Mouse (Mus musculus) ES-Bruce4 (cell line): ENCODE measurements around the gene Sept9. TPM values are rescaled to one million over a fixed set of nuclear protein-coding genes. Genes with fewer than 3 reads are reported as not detected.

Experiments
- H3K27ac ChIP-seq: 2 replicates; pipeline ENCODE4 v1.5.1; 2012; ENCODE audit warnings: low read length, inconsistent platforms; ENCODE audit not compliant: insufficient read depth
- H3K27me3 ChIP-seq: 2 replicates; pipeline ENCODE4 v1.6.1; 2012; ENCODE audit warnings: mild to moderate bottlenecking, low read length, inconsistent platforms; ENCODE audit not compliant: control insufficient read depth, poor library complexity, insufficient read depth, severe bottlenecking
- H3K36me3 ChIP-seq: 2 replicates; pipeline ENCODE4 v1.6.1; 2012; ENCODE audit warnings: inconsistent platforms, mild to moderate bottlenecking, low read length, moderate library complexity; ENCODE audit not compliant: control insufficient read depth, poor library complexity, insufficient read depth, severe bottlenecking
- H3K4me1 ChIP-seq: one replicate; pipeline ENCODE4 v1.8.1; 2011; ENCODE audit warnings: low read length; ENCODE audit not compliant: control insufficient read depth, insufficient read depth
- H3K4me3 ChIP-seq: 2 replicates; pipeline ENCODE4 v1.5.1; 2011; ENCODE audit warnings: low read depth, mild to moderate bottlenecking, low read length
- H3K9ac ChIP-seq: 2 replicates; pipeline ENCODE4 v1.6.1; 2012; ENCODE audit warnings: low read depth, mild to moderate bottlenecking, inconsistent platforms; ENCODE audit not compliant: poor library complexity, severe bottlenecking
- H3K9me3 ChIP-seq: replicated peaks from 2 replicates; pipeline ENCODE4 v1.6.1; 2012; ENCODE audit warnings: mild to moderate bottlenecking, low read length, inconsistent platforms; ENCODE audit not compliant: control insufficient read depth, poor library complexity, insufficient read depth, severe bottlenecking
- CTCF ChIP-seq: IDR thresholded peaks from one replicate; pipeline ENCODE4 v1.8.1; 2011; ENCODE audit warnings: low read depth, low read length
- EP300 ChIP-seq: IDR thresholded peaks from 2 replicates; pipeline ENCODE4 v1.6.1; 2011; ENCODE audit warnings: low read depth, low read length; ENCODE audit not compliant: insufficient read depth
- POLR2A ChIP-seq: IDR thresholded peaks from one replicate; pipeline ENCODE4 v1.8.1; 2011; ENCODE audit warnings: low read length; ENCODE audit not compliant: insufficient read depth
- polyA plus RNA-seq: library from polyadenylated mRNA; stranded (reverse); fragments of >200 nt; gene quantifications from 2 replicates; pipeline ENCODE4 v1.2.4, GENCODE M21; 2011; ENCODE audit warnings: low read depth; ENCODE audit not compliant: missing spikeins, insufficient read depth, insufficient read length

Sept9 gene
- polyA plus RNA-seq, 1 experiment: 123 TPM

DNA sequence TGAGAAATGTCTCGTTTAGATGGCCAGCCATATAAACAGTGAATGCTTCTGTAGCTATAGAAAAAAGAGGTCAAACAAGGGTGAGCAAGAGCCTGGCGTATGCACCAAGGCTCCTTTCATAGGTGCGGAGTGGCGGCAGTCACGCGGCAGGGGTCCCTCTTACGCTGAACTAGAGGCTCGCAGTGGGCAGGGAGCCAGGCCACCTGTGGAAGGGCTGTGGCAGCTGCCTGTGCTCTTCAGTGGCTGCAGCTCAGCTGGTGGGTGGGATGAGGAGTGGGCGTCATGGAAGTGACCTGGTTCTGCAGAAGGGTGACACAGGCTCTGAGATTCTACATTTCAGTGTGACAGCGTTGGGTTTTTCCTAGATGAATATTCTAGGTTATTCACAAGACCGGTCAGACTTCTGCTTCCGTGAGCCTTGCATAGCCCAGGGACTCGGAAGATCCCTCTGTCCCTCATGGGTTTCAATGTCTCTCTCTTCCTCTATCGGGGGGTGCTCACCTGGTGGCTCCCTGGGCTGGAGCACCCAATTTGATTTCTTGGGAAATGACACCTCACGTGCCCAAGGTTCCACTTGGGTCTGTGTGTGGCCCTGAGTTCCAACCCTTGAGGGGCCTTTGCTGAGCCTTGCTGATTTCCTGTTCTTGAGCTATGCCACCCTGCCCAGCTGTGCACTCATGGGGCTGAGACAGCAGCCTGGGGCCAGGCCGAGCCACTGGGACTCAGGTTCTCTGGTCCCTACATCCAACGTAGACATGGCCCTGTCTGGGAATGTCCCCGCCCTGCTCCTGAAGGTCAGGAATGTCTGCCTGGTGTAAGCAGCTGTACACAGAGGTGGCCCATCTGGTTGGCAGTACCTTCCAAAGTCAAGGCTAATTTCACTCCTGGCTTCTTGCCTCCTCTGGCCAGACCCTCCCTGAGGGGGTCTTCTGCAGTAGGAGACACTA, 55.0 kb downstream of the Sept9 start:
- Histone ChIP-seq H3K4me1 (no peaks in the 10 kb centered on the region), H3K36me3 (no peaks in the 10 kb centered on the region), H3K27ac (no peak overlapping the region)

DNA sequence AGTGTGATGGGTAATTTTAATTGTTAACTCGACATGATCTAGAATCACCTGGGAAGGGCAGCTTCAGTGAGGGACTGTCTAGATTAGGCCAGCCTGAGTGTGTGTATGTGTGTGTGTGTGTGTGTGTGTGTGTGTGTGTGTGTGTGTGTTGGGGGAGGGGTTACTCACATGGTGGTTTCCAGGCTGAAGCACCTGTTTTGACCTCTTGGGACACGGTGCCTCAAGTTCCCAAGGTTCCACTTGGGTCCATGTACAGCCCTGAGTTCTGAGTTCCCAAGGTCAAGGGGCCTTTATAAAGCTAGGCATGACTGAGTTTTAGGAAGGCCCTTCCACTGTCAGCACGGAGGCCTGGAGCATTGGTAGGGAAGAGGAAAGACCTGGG, 55.6 kb downstream of the Sept9 start:
- TF ChIP-seq EP300 (no peak), CTCF (no peak), POLR2A (no peak)
- no peak overlapping the region for H3K4me3 ChIP-seq
- no peaks in the 10 kb centered on the region for H3K4me1 ChIP-seq
- no peaks in the 10 kb centered on the region for H3K36me3 ChIP-seq
- no peaks in the 10 kb centered on the region for H3K27me3 ChIP-seq
- no peak overlapping the region for H3K9ac ChIP-seq
- no peaks in the 10 kb centered on the region for H3K9me3 ChIP-seq
- no peak overlapping the region for H3K27ac ChIP-seq

More for the DNA sequence above, 55.0 kb downstream of the Sept9 start:
- H3K4me3 ChIP-seq: no peak overlapping the region
- no peaks in the 10 kb centered on the region for H3K27me3 ChIP-seq
- H3K9ac ChIP-seq: no peak overlapping the region
- TF ChIP-seq CTCF: no peak
- no peak for TF ChIP-seq POLR2A
- no peak for TF ChIP-seq EP300
- no peaks in the 10 kb centered on the region for H3K9me3 ChIP-seq

DNA sequence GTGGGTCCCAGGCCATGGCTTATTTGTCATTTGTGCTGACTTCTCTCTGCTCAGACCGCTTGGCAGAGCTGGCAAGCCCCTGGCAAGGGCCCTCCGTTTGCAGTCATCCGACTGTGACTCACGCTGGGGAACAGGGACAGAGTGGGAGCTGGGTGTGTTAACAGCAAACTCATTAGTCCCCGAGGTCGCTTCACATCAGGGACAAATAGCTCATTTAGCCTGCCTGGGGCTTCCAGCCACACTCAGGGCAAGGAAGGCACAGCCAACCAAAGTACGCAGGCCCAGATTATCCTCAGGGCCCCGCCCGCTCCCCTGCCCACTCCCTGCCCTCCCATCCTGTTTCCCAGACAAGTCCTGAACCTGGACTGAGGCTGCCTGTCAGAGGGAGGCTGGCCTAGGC, 56.6 kb downstream of the Sept9 start:
- TF ChIP-seq EP300 (no peak), CTCF (no peak), POLR2A (no peak)
- H3K4me3 ChIP-seq: no peak overlapping the region
- no peaks in the 10 kb centered on the region for H3K36me3 ChIP-seq
- no peaks in the 10 kb centered on the region for H3K4me1 ChIP-seq
- H3K27ac ChIP-seq: no peak overlapping the region
- H3K9ac ChIP-seq: no peak overlapping the region
- no peaks in the 10 kb centered on the region for H3K27me3 ChIP-seq
- H3K9me3 ChIP-seq: no peaks in the 10 kb centered on the region

DNA sequence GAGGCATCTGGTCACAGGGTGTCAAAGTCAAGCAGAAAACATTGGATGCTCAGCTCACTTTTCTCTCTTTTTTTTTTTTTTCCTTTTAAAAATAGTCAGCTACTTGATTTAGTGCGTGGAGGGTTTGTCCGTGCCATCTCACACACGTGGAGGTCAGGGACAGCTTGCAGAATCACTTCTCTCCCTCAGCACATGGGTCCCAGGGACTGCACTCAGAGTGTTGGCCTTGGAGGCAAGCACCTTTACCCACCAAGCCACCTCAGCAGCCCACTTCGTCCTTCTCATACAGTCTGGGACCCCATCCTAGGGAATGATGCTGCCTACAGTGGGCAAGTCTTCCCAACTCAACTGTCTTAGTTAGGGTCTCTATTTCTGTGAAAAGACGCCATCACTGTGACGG, 57.4 kb downstream of the Sept9 start:
- TF ChIP-seq EP300: no peak
- TF ChIP-seq CTCF: no peak
- TF ChIP-seq POLR2A: no peak
- Histone ChIP-seq H3K9ac (no peak overlapping the region), H3K4me1 (no peaks in the 10 kb centered on the region), H3K27me3 (no peaks in the 10 kb centered on the region), H3K4me3 (no peak overlapping the region), H3K9me3 (no peaks in the 10 kb centered on the region), H3K36me3 (no peaks in the 10 kb centered on the region), H3K27ac (no peak overlapping the region)

DNA sequence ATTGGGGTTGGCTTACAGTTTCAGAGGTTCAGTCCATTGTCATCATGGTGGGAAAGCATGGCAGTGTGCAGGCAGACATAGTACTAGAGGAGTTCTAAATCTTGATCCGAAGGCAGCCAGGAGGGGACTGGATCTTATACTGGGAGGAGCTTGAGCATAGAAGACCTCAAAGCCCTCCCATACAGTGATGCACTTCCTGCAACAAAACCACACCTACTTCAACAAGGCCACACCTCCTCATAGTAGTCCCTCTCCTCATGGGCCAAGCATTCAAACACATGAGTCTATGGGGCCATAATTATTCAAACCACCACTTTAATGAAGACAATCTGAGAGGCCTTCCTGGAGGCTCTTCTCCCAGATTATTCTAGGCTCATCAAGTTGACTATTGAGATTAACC, 57.8 kb downstream of the Sept9 start:
- no peak overlapping the region for H3K9ac ChIP-seq
- TF ChIP-seq POLR2A (no peak), EP300 (no peak), CTCF (no peak)
- H3K27me3 ChIP-seq: no peaks in the 10 kb centered on the region
- no peaks in the 10 kb centered on the region for H3K4me1 ChIP-seq
- H3K4me3 ChIP-seq: no peak overlapping the region
- no peaks in the 10 kb centered on the region for H3K36me3 ChIP-seq
- H3K27ac ChIP-seq: no peak overlapping the region
- no peaks in the 10 kb centered on the region for H3K9me3 ChIP-seq

DNA sequence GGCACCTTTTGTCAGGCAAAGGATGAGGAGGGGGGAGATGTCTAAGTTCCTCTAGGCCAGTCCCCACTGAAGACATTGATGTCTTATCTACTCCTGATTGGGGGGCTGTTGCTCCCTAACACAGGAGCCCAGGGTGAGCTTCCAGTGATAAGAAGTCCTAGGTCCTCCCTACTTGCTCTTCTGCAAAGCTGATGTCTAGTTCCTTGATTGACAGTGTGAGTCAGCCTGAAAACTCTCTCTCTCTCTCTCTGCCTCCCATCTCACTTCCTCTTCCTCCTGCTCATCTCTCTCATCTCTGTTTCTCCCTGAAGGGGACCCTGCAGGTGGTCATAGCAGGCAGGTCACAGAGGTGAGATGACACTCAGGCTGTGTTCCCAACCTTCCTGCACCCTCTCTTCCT, 58.4 kb downstream of the Sept9 start:
- Histone ChIP-seq H3K9ac (no peak overlapping the region), H3K4me3 (no peak overlapping the region), H3K27me3 (no peaks in the 10 kb centered on the region), H3K9me3 (no peaks in the 10 kb centered on the region), H3K4me1 (no peaks in the 10 kb centered on the region), H3K27ac (no peak overlapping the region), H3K36me3 (no peaks in the 10 kb centered on the region)
- TF ChIP-seq CTCF: no peak
